Mouse (Mus musculus) mesoderm, embryonic 11.5 days (tissue): ENCODE measurements around the gene 9230113P08Rik.
"Not testable (repeated sequence)": the region's sequence is repeated elsewhere in the genome, so short reads cannot be mapped to it uniquely, and the experiment has no call there.

Experiments
- DNase-seq: peaks from one replicate; pipeline ENCODE4 v3.0.0-alpha.2; 2012; ENCODE audit warnings: low read depth, low spot score

Gene 9230113P08Rik

GRCm38 (mm10) chr9:35908123-35908522 is at the start of gene 9230113P08Rik:
Gene 9230113P08Rik (plus strand): TSS chr9:35908423.
- not testable (repeated sequence) for DNase-seq

DNA sequence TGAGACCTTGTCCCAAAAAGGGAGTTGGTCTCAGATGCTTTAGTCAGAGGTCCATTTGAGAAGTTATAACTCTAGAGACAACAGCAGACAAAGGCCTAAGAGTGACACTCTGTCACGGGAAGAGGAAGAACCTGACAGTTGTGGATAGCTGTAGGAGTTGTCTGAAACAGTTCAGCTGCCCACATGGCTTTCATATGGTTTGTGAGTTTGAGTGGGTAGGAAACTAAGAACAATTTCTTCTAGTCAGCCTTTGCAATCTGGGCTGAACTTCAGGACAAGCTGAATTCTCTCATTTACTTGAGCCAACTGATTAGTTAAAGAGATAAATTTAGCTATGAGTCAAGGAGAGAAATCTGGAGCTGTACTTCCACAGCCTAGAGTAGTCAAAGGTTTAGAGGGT is 15.1 kb upstream of the 9230113P08Rik start:
- DNase-seq, result not testable (repeated sequence)

GRCm38 (mm10) chr9:35904494-35904893 is 3.7 kb upstream of the 9230113P08Rik start:
- no peak for DNase-seq

GRCm38 (mm10) chr9:35930817-35931216 is 22.6 kb downstream of the 9230113P08Rik start:
- DNase-seq, result no peak
